Mouse (Mus musculus) left cerebral cortex, adult 9 months (tissue): ENCODE measurements at regions not wholly inside any gene's neighbourhood (a gene's known extent, or its start where the extent isn't known, plus 50 kb on each side); places are given as distances from the start of the nearest gene placed in this dataset.

Experiments used
- DNase-seq, 2 experiments: peaks; one replicate each; pipeline ENCODE4 v3.0.0; 2022; ENCODE audit warnings: low spot score in 2 of 2

- DNase-seq = no peak
Measured at GRCm38 (mm10) chr2:117968731-117969130, 142.9 kb upstream of the Thbs1 start.

- no peak for DNase-seq
Measured at GRCm38 (mm10) chr2:117970631-117971030, 141.0 kb upstream of the Thbs1 start.

- no peak for DNase-seq
Measured at GRCm38 (mm10) chr2:117977033-117977432, 134.6 kb upstream of the Thbs1 start.

GRCm38 (mm10) chr2:117980856-117981255, 130.8 kb upstream of the Thbs1 start:
- no peak for DNase-seq

GRCm38 (mm10) chr2:117984569-117984968, 127.1 kb upstream of the Thbs1 start:
- no peak for DNase-seq

GRCm38 (mm10) chr2:117987426-117988215, 124.1 kb upstream of the Thbs1 start:
- no peak for DNase-seq

- DNase-seq = no peak
Measured at GRCm38 (mm10) chr2:117988396-117989173, 123.1 kb upstream of the Thbs1 start.

- no peak for DNase-seq
Measured at GRCm38 (mm10) chr2:117989215-117989614, 122.5 kb upstream of the Thbs1 start.

- no peak for DNase-seq
Measured at GRCm38 (mm10) chr2:117996130-117997083, 115.3 kb upstream of the Thbs1 start.

GRCm38 (mm10) chr2:117999641-118000040, 112.0 kb upstream of the Thbs1 start:
- DNase-seq = no peak

GRCm38 (mm10) chr2:118004191-118004590, 107.5 kb upstream of the Thbs1 start:
- DNase-seq = no peak

GRCm38 (mm10) chr2:118007539-118008427, 103.9 kb upstream of the Thbs1 start:
- no peak for DNase-seq

GRCm38 (mm10) chr2:118011679-118012078, 100.0 kb upstream of the Thbs1 start:
- DNase-seq = no peak

- no peak for DNase-seq
Measured at GRCm38 (mm10) chr2:118012211-118012610, 99.5 kb upstream of the Thbs1 start.

- no peak for DNase-seq
Measured at GRCm38 (mm10) chr2:118013156-118013555, 98.5 kb upstream of the Thbs1 start.

- no peak for DNase-seq
Measured at GRCm38 (mm10) chr2:118015182-118015581, 96.5 kb upstream of the Thbs1 start.

- no peak for DNase-seq
Measured at GRCm38 (mm10) chr2:118025829-118026735, 85.6 kb upstream of the Thbs1 start.

GRCm38 (mm10) chr2:118028881-118029280, 82.8 kb upstream of the Thbs1 start:
- no peak for DNase-seq

GRCm38 (mm10) chr2:118029470-118030108, 82.1 kb upstream of the Thbs1 start:
- no peak for DNase-seq
